Mouse (Mus musculus) liver, postnatal 0 days (tissue): ENCODE results near the gene Olfr1141.

ENCODE experiments used
- CTCF ChIP-seq: sonication (generic); IDR thresholded peaks from 2 replicates; pipeline ENCODE4 v1.5.1; 2016; ENCODE audit warnings: antibody characterized with exemption, low read depth
- EP300 ChIP-seq: IDR thresholded peaks from 2 replicates; pipeline ENCODE4 v1.6.1; 2016; ENCODE audit warnings: antibody characterized with exemption, low read depth, mild to moderate bottlenecking

GRCm38 (mm10) chr2:87776143-87776542 lies 22.4 kb upstream of the Olfr1141 start:
- TF ChIP-seq CTCF (no peak), EP300 (no peak)
